In the genomic region with DNA sequence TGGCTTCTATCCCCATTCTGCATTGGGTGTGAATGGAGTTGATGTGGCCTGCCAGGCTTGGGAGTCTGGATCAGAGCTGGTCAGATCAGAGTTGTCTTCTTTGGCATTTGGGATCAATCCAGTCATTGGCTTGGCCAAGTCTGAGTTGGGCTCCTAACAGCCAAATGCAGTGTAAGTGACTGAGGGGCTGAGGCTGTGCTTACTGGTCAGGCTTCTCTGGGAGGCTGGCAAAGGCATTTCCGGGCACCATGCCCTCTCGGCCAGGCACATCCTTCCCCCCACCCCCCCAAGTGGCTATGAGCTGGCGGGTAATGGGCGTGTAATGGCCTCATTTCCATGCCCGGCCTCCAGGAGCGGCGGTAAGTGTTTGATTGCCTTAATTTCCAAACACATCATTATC, we compare ENCODE assay signal across 10 mouse cellular contexts. TPM values are rescaled to one million over a fixed set of nuclear protein-coding genes. Genes with fewer than 3 reads are reported as not detected.
DNase-seq lines count a peak whose midpoint lies in the region.
"Had no signal": no experiment of that assay in that cellular context is flagged by ENCODE, and none has a peak within 500 bp of the region (broad histone marks: within the 10 kb centered on the region; RNA-seq: fewer than 3 reads in every experiment).

No protein-coding gene starts in this region.

- DNase-seq in kidney, adult 9 months: peak; percentile 20
- no peak for DNase-seq in kidney, postnatal 4 days
- DNase-seq in right cerebral cortex, postnatal 10 days (ENCODE audit: low spot score in 2 of 2): peak; percentile 82 to 85
- no peak for DNase-seq in right cerebral cortex, postnatal 25 days
- peak; percentile 33 to 68 for DNase-seq in gastrocnemius, adult 8-10 months (ENCODE audit: low spot score in 2 of 2)
- peak; percentile 70 for DNase-seq in skeletal muscle tissue, adult 2 months (ENCODE audit: low read depth, low spot score)
- DNase-seq in left cerebral cortex, adult 9 months (ENCODE audit: low spot score in 2 of 2): no peak
- no peak for DNase-seq in embryo, embryonic 10 days (ENCODE audit: low spot score)
- DNase-seq: heart, postnatal 14 days had no signal

RNA-seq across cellular contexts. Expression of a gene that starts 16.5 kb away (rescaled TPM):
- 10 to 100 TPM; 16.2 to 18.6 (median 16.5) TPM for total RNA-seq in gastrocnemius, adult 8-10 months (2022)

RNA-seq across cellular contexts. Expression of a gene that starts 58.7 kb away (rescaled TPM):
- total RNA-seq in gastrocnemius, adult 8-10 months (2022): not detected
- total RNA-seq: heart, postnatal 14 days; layer of hippocampus, postnatal 14 days had no signal

Comparison
In these comparisons a context has a peak if more than half of its experiments do, and no peak if none do; other contexts are left out.
1. DNase-seq: peak in kidney, adult 9 months (single experiment), right cerebral cortex, postnatal 10 days (2 of 2), gastrocnemius, adult 8-10 months (2 of 2) and skeletal muscle tissue, adult 2 months (single experiment); none in kidney, postnatal 4 days (0 of 2), right cerebral cortex, postnatal 25 days (single experiment), left cerebral cortex, adult 9 months (0 of 2) and embryo, embryonic 10 days (single experiment).